Mouse (Mus musculus) midbrain, embryonic 10.5 days (tissue): ENCODE measurements at regions not wholly inside any gene's neighbourhood (a gene's known extent, or its start where the extent isn't known, plus 50 kb on each side); places are given as distances from the start of the nearest gene placed in this dataset.
"Not testable (repeated sequence)": the region's sequence is repeated elsewhere in the genome, so short reads cannot be mapped to it uniquely, and the experiment has no call there.

Experiments
- DNase-seq: peaks from one replicate; pipeline ENCODE4 v3.0.0-alpha.2; 2017; ENCODE audit warnings: low spot score
- H3K27ac ChIP-seq: fragments of 300-500 bp; sonication (generic); replicated peaks from 2 replicates; pipeline ENCODE4 v1.5.1; 2016; ENCODE audit warnings: mild to moderate bottlenecking
- H3K27me3 ChIP-seq: fragments of 300-500 bp; sonication (generic); 2 replicates; pipeline ENCODE4 v1.6.1; 2016; ENCODE audit warnings: low read depth, mild to moderate bottlenecking; ENCODE audit not compliant: poor library complexity, severe bottlenecking
- H3K36me3 ChIP-seq: fragments of 300-500 bp; sonication (generic); 2 replicates; pipeline ENCODE4 v1.6.1; 2016; ENCODE audit warnings: mild to moderate bottlenecking, moderate library complexity
- H3K4me1 ChIP-seq: fragments of 300-500 bp; sonication (generic); 2 replicates; pipeline ENCODE4 v1.6.1; 2016
- H3K4me3 ChIP-seq: fragments of 300-500 bp; sonication (generic); 2 replicates; pipeline ENCODE4 v1.5.1; 2016; ENCODE audit warnings: mild to moderate bottlenecking, moderate library complexity
- H3K9me3 ChIP-seq: fragments of 300-500 bp; sonication (generic); replicated peaks from 2 replicates; pipeline ENCODE4 v1.6.1; 2016; ENCODE audit warnings: mild to moderate bottlenecking
- WGBS: fragments of 180-500 bp; shearing (Covaris S2); methylation state at CpG from one replicate; pipeline ENCODE4 v1.1.7; 2016; 5-methylcytosine and 5-hydroxymethylcytosine counted together

DNA sequence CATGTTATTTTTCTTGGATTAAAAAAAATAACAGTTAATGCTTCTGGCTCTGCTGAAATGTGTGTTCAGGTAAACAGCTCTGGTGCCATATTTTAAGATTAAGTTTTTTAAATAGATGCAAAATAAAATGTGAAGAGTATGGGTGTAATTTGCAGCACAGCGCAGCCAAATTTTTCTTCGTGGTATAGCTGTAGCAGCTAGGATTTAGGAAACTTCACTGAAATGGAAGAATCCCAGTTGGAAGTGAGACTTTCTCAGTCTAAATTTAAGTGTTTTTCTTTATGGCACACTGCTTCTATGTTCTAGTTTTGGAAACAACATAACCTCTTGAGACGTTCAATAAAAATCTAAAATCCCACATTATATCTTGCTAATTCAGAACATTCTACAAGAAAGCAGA is 337.6 kb downstream of the Tm4sf1 start:
- H3K27ac ChIP-seq = no peak overlapping the region
- H3K36me3 ChIP-seq = no peaks in the 10 kb centered on the region
- no peaks in the 10 kb centered on the region for H3K27me3 ChIP-seq
- H3K9me3 ChIP-seq = no peaks in the 10 kb centered on the region
- peaks cover 16% of the 10 kb centered on the region for H3K4me1 ChIP-seq
- 94% methylated on average over 3 of the region's 3 CpGs for WGBS
- H3K4me3 ChIP-seq = no peak overlapping the region
- DNase-seq = no peak

DNA sequence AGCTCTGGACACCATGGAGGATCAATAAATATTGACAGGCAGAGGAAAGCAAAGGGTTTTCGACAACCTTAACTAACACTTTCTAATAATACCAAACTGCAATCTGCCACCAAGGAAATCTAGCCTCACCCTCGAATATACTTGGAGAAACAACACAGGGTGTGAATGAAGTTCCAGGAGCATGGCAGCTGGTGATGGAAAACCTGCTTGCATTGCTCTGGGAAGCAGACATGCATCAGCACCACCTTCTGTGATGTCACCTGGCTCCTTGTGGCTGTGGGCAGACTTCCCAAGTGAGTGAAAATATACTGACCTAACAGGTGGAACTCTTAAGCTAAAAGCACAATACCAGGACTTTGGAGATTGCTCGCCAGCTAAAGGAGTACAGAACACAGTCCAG is 338.5 kb downstream of the Tm4sf1 start:
- H3K27ac ChIP-seq = peak overlapping the region; percentile 76; the same call in 1 of the 2 replicates
- no peaks in the 10 kb centered on the region for H3K36me3 ChIP-seq
- no peak for DNase-seq
- peaks cover 16% of the 10 kb centered on the region for H3K4me1 ChIP-seq
- no peaks in the 10 kb centered on the region for H3K9me3 ChIP-seq
- WGBS = 72% methylated on average over 3 of the region's 3 CpGs
- H3K27me3 ChIP-seq = no peaks in the 10 kb centered on the region
- no peak overlapping the region for H3K4me3 ChIP-seq

DNA sequence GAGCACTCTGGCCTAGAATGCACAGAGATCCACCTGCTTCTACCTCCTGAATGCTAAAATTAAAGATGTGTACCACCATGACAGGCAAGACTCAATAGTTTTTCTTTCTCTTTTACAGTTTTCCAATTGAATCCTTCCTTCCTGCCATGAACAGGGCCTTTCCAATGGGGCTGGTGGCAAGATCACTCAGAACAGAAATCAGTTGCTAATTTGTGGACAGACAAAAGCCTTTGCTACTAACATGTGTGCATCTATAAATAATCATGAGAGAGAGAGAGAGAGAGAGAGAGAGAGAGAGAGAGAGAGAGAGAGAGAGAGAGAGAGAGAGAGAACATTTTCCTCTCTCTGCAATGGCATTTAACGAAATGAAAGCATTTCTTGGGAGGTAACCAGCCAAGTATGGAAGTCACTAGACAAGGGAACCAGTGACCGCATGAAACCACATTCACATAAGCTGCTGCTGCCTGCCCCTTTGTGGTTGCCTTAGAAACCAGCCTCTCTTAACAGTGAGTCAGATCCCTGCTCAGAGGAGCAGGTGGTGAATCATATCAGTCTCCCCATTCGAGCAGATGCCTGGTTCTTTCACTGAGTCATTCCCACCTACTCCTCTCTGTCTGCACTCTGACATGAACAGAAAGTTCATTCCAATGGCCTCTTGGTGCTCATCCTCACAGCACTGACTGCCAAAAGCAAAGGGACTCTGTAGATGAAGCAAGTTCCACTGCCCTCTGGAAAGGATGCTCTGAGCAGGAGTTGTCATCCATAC is 339.4 kb downstream of the Tm4sf1 start:
- Histone ChIP-seq H3K4me1 (peaks cover 19% of the 10 kb centered on the region), H3K27me3 (no peaks in the 10 kb centered on the region), H3K4me3 (no peak overlapping the region), H3K27ac (peak overlapping the region; percentile 76), H3K36me3 (no peaks in the 10 kb centered on the region), H3K9me3 (no peaks in the 10 kb centered on the region)
- DNase-seq = peak; percentile 38
- WGBS = 26% methylated on average over 3 of the region's 3 CpGs

DNA sequence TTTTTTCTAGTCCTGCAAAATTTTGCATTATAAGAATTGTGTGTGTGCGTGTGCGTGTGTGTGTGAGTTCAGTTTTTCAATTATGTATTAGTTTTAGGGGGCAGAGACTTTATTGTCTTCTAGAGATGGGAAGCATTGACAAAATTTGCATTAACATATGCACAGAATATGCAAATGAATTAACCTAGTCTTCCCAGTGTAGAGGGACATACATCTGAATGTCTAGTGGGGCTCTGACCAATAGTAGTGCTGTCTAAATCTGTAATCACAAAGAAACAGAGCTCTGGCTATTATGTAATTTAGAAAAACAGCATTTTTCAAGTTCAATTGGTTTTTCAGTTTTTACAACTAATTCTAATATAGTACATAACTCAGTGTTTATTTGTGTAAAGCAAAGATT is 344.8 kb downstream of the Tm4sf1 start:
- no peak for DNase-seq
- peaks cover 18% of the 10 kb centered on the region for H3K4me1 ChIP-seq
- 95% methylated on average over 2 of the region's 2 CpGs for WGBS
- no peak overlapping the region for H3K27ac ChIP-seq
- no peaks in the 10 kb centered on the region for H3K36me3 ChIP-seq
- no peak overlapping the region for H3K4me3 ChIP-seq
- H3K9me3 ChIP-seq = no peaks in the 10 kb centered on the region
- no peaks in the 10 kb centered on the region for H3K27me3 ChIP-seq

DNA sequence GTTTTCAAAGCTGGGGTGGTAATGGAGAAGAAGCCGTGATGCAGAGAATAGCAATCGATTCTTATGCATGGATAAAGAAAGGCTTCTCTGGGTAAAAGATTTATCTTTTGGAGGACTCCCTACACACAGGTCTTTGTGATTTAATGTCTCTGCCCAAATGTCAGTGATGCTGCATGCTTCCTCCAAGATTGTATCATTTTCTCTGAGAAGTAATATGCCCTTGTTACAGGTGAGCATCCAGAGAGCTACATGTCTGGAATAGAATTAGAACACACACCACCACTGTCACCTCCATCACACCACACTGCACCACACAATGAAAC is 346.0 kb downstream of the Tm4sf1 start:
- 75% methylated on average over 2 of the region's 2 CpGs for WGBS
- no peaks in the 10 kb centered on the region for H3K36me3 ChIP-seq
- H3K9me3 ChIP-seq = no peaks in the 10 kb centered on the region
- peaks cover 14% of the 10 kb centered on the region for H3K4me1 ChIP-seq
- 0 out of 2 replicates have a peak overlapping the region, but pooled peaks have one; percentile 3 for H3K27ac ChIP-seq
- H3K4me3 ChIP-seq = no peak overlapping the region
- no peak for DNase-seq
- no peaks in the 10 kb centered on the region for H3K27me3 ChIP-seq

DNA sequence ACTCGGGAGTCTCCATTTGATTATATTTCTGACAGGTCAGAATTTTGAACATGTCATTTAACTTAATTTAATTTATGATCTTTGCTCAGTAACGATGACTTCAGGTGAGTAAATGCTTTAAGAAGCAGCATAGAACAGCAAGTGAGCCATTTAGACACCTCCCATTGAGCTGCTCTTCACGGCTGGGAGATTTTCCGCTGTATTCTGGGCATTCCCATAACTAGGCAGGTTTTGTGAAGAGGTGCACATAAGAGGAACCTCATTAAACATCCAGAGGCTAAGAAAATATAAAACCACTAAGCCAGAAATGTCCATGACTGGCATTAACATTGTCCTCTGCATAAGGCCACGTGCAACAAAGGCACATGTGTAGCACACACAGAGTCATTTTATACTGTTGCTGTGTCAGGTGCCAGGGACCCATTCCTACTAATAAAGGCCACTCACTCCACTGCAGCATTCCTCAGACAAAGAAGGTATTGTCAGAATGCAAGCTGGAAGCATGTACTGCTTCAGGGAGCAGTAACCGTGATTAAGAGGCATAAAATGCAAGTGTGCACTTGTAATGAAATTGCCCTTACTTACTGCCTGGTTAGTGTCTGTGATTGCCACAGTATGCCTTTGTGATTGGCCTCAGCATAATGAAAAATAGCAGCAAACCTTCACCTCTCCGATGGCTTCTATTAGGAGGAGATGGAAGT is 346.5 kb downstream of the Tm4sf1 start:
- no peak for DNase-seq
- H3K36me3 ChIP-seq = no peaks in the 10 kb centered on the region
- no peaks in the 10 kb centered on the region for H3K27me3 ChIP-seq
- H3K4me1 ChIP-seq = peaks cover 14% of the 10 kb centered on the region
- no peak overlapping the region for H3K4me3 ChIP-seq
- H3K9me3 ChIP-seq = no peaks in the 10 kb centered on the region
- 0 out of 2 replicates have a peak overlapping the region, but pooled peaks have one; percentile 3 for H3K27ac ChIP-seq
- WGBS = 61% methylated on average over 7 of the region's 7 CpGs

DNA sequence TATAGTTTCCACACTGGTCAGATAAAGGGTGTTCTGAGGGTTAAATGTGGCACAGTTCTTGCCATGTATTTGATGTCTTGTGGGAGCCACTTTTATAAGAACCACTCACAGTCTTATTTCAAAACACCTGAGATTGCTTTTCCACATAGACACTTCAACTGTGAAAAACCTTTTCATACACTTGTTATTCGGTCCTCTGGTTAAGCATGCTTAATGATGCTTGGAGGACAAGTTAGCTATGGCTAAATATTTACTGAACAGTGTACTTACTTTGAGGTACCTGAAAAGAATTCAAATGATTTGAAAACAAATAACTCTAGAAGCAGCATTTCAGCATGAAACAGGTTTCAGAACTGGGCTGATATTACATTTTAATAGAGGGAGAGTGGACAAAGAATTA is 359.2 kb downstream of the Tm4sf1 start:
- not testable (repeated sequence) for DNase-seq, H3K36me3 ChIP-seq, H3K27ac ChIP-seq, H3K4me3 ChIP-seq, H3K27me3 ChIP-seq, H3K9me3 ChIP-seq, H3K4me1 ChIP-seq
- WGBS = no CpG with 5 or more reads among the region's 1 CpGs

DNA sequence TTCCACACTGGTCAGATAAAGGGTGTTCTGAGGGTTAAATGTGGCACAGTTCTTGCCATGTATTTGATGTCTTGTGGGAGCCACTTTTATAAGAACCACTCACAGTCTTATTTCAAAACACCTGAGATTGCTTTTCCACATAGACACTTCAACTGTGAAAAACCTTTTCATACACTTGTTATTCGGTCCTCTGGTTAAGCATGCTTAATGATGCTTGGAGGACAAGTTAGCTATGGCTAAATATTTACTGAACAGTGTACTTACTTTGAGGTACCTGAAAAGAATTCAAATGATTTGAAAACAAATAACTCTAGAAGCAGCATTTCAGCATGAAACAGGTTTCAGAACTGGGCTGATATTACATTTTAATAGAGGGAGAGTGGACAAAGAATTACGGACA is 372.8 kb downstream of the Tm4sf1 start:
- not testable (repeated sequence) for H3K4me1 ChIP-seq, H3K27me3 ChIP-seq, H3K27ac ChIP-seq, H3K4me3 ChIP-seq, H3K36me3 ChIP-seq, DNase-seq, H3K9me3 ChIP-seq
- WGBS = 100% methylated on average over 1 of the region's 2 CpGs

DNA sequence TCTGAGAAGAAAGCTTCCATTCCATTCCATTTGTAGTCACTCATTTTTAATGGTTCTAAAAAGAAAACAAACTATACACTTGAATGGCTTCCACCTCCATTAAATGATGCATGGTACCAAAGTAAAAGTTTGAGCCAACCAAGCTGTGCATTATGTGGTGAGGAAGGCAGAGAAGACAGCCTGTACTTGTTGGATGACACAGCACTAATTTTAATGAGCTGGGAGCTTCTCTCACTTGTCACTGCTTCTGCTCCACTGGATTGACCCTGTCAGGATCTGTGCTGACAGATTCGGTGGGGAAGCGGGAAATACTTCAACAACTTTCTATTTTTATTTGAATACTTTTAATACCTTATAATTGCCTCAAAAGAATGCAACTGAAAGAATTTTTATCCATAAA is 403.3 kb downstream of the Tm4sf1 start:
- H3K4me3 ChIP-seq = no peak overlapping the region
- no peak overlapping the region for H3K27ac ChIP-seq
- no peaks in the 10 kb centered on the region for H3K36me3 ChIP-seq
- H3K9me3 ChIP-seq = no peaks in the 10 kb centered on the region
- no peaks in the 10 kb centered on the region for H3K4me1 ChIP-seq
- no peak for DNase-seq
- WGBS = 92% methylated on average over 2 of the region's 2 CpGs
- H3K27me3 ChIP-seq = no peaks in the 10 kb centered on the region

DNA sequence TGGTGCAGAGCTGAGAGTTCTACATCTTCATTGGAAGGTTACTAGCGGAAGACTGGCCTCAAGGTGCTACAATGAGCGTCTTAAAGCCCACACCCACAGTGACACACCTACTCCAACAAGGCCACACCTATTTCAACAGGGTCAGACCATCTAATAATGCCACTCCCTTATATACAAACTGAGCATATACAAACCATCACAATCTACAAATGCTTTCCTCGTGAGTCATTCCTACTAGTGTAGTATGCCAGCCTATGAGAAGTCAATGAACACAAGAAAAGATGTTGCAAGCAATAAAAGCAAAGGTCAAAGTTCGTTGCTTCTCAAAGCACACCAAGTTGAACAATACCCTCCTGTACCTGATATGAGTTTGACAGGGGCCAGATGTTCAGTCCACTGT is 424.7 kb downstream of the Tm4sf1 start:
- no peak overlapping the region for H3K27ac ChIP-seq
- no peaks in the 10 kb centered on the region for H3K4me1 ChIP-seq
- no peak overlapping the region for H3K4me3 ChIP-seq
- no peaks in the 10 kb centered on the region for H3K9me3 ChIP-seq
- H3K36me3 ChIP-seq = no peaks in the 10 kb centered on the region
- H3K27me3 ChIP-seq = no peaks in the 10 kb centered on the region
- no peak for DNase-seq
- WGBS = 85% methylated on average over 4 of the region's 4 CpGs

DNA sequence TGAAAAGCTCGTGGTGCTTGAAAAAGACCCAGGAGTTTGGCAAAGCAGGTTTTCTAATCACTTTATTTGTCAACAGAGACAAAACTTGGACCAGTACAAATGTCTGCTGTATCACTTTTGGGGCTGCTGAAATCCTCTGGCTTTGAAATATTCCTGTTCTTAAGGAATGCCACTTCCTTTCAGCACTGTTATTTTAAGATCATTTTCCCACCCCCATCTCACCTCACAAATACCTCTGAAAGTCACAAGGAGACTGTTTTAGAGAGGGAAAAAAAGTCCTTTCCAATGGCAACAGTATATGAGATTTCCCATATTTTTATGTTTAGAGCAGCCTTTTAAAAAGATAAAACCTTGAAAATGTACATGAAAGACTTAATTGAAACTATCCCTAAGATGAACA is 438.2 kb downstream of the Tm4sf1 start:
- Histone ChIP-seq H3K9me3 (no peaks in the 10 kb centered on the region), H3K36me3 (no peaks in the 10 kb centered on the region), H3K27me3 (no peaks in the 10 kb centered on the region), H3K4me1 (no peaks in the 10 kb centered on the region), H3K4me3 (no peak overlapping the region), H3K27ac (no peak overlapping the region)
- 68% methylated on average over 1 of the region's 1 CpGs for WGBS
- no peak for DNase-seq

DNA sequence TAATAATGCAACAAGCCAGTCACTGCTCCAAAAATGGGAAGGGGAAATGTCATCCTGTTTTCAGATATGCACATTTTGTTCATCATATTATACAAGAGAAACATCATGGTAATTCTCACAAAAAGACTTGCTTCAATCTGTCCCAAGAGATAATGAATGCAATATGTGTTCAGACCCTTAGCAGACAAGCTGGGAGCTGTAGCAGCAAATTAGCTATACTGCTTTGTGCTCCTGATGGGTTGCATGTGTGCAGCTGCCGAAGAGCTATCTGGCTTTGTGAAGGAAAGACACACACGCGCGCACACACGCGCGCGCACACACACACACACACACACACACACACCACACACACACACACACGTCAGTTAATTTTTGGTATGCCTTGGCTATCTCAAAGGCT is 441.9 kb downstream of the Tm4sf1 start:
- Histone ChIP-seq H3K4me1 (no peaks in the 10 kb centered on the region), H3K9me3 (no peaks in the 10 kb centered on the region), H3K27me3 (no peaks in the 10 kb centered on the region), H3K36me3 (no peaks in the 10 kb centered on the region), H3K4me3 (no peak overlapping the region), H3K27ac (no peak overlapping the region)
- WGBS = 91% methylated on average over 9 of the region's 9 CpGs
- DNase-seq = no peak

DNA sequence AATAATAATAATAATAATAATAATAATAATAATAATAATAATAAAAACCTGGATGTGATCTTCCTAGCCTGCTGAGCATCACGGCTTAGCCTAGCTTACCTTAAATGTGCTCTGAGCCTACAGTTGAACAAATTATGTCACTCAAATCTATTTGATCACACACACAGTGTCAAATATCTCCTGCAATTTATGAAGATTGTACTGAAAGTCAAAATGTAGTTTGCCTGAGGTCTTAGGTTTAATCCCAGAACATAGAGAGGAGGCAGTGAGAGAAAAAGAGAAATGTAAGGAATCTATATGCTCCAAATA is 456.4 kb downstream of the Tm4sf1 start:
- H3K4me3 ChIP-seq = no peak overlapping the region
- H3K27me3 ChIP-seq = no peaks in the 10 kb centered on the region
- H3K36me3 ChIP-seq = no peaks in the 10 kb centered on the region
- 84% methylated on average over 1 of the region's 1 CpGs for WGBS
- peaks cover 8% of the 10 kb centered on the region; the same call in 1 of the 2 replicates for H3K4me1 ChIP-seq
- no peak for DNase-seq
- no peak overlapping the region for H3K27ac ChIP-seq
- H3K9me3 ChIP-seq = no peaks in the 10 kb centered on the region
